Mouse (Mus musculus): Measurements from ENCODE around the gene Catsper4. TPM values are rescaled to one million over a fixed set of nuclear protein-coding genes. Genes with fewer than 3 reads are reported as not detected.
A peak's percentile ranks its signal among the peaks of the same experiment; 100 is the strongest.

The Catsper4 gene
- polyA plus RNA-seq, 1 experiment from 2014 or later = 0.37 TPM

DNA sequence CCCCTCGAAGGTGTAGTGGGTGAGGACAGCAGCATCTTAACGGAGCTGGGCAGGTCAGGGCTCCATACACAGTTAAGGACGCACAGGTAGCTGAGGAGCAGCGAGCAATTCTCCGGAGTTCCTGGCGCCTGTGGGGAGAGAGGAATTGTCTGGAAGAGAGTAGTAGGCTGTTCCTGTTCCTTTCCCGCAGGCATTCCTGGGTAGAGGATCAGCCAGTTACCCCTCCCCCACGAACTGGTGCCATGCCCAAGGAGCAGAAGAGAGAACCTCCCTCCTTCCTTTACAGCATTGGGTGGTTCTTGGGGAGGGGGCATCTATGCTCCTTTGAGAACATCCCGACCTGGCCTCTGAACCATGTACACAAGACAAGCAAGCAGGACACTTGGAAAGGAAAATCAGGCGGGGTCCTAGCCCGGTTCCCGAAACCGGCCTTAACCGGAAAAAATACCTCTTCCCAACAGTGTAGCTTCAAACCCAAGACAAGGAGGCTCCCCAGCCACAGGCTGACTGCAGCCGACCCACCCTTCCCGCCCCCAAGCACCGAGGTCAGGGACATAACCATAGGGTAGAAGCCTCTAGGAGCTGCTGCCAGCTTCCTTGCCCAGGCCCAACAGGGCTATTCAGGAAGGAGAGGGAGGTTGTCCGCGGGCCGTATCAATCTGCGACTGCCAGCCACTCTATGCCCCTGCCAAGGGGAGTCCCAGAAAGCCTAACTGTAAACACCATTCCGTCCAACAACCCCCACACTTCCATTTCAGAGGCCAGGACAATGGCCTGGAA is 25.1 kb upstream of the Catsper4 start:
- H3K27ac ChIP-seq (ENCODE audit: low read depth, low read length) = peak overlapping the region; percentile 37; the same call in 1 of the 2 replicates
- H3K4me2 ChIP-seq (replicated peaks; ENCODE audit: low read depth, low read length) = peak overlapping the region; percentile 79
- peak overlapping the region; percentile 55; the same call in 1 of the 2 replicates for H3K9ac ChIP-seq (ENCODE audit: low read depth, low read length)
- 11% methylated on average over 22 of the region's 22 CpGs for WGBS
- H3K9me3 ChIP-seq (ENCODE audit: control insufficient read depth, low read length) = no peaks in the 10 kb centered on the region
- peaks cover 48% of the 10 kb centered on the region for H3K27me3 ChIP-seq (ENCODE audit: control insufficient read depth, insufficient read depth, low read length)
- no peaks in the 10 kb centered on the region for H3K36me3 ChIP-seq (ENCODE audit: control insufficient read depth, insufficient read depth, low read length)
- peaks cover 50% of the 10 kb centered on the region for H3K4me1 ChIP-seq (ENCODE audit: control insufficient read depth, insufficient read depth, low read length)
- peak overlapping the region; percentile 46 for H3K4me3 ChIP-seq (ENCODE audit: low read length)
- ATAC-seq (ENCODE audit: low FRiP score, low TSS enrichment) = no peak

DNA sequence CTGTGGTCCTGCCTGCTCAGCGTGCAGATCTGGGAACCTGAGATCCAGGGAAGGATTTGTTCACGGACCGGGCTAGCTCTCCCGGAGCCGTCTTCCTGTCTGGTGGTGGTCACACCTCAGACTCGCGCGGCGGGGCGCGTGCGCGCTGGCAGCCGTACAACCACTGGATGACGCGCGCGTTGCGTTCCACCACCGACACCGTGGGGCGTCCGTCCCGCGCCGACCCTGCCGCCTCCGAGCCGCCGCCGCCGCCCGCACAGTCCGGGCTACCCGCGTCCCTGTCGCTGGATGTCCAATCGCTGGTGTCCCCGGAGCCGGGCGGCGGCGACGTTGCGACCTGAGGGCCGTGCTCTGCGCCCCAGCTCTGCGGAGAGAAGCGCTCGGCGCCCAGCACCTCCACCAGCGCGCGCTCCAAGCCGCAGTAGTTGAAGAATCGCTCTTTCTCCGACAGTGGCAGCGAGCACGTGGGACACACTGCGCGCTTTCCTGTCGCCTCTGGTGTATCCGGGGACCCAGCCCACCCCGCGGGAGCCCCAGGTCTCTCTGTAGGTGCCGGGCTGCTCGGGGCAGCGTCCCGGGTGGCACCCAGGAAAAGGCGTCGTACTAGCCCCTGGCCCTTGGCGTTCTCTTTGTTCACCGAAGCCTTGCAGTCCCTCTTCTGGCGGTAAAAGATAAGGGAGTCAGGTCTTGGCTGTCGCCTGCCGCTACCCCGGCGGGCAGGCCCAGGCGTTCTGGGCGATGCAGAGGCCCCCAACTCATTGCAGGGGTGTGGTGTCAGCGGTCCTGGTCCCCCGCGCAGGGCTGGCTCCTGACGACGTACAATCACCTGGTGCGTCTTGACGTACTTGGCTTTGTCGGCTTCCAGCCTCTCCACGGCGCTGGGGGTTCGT is 24.3 kb upstream of the Catsper4 start:
- peak overlapping the region; percentile 46 for H3K4me3 ChIP-seq (ENCODE audit: low read length)
- H3K27ac ChIP-seq (ENCODE audit: low read depth, low read length) = no peak overlapping the region
- H3K9me3 ChIP-seq (ENCODE audit: control insufficient read depth, low read length) = no peaks in the 10 kb centered on the region
- peak overlapping the region; percentile 55 for H3K9ac ChIP-seq (ENCODE audit: low read depth, low read length)
- ATAC-seq (ENCODE audit: low FRiP score, low TSS enrichment) = no peak; the same call in 1 of the 2 replicates
- H3K4me1 ChIP-seq (ENCODE audit: control insufficient read depth, insufficient read depth, low read length) = peaks cover 48% of the 10 kb centered on the region
- peaks cover 48% of the 10 kb centered on the region for H3K27me3 ChIP-seq (ENCODE audit: control insufficient read depth, insufficient read depth, low read length)
- WGBS = under 1% methylated on average over 90 of the region's 91 CpGs
- H3K36me3 ChIP-seq (ENCODE audit: control insufficient read depth, insufficient read depth, low read length) = no peaks in the 10 kb centered on the region
- H3K4me2 ChIP-seq (replicated peaks; ENCODE audit: low read depth, low read length) = peak overlapping the region; percentile 79

DNA sequence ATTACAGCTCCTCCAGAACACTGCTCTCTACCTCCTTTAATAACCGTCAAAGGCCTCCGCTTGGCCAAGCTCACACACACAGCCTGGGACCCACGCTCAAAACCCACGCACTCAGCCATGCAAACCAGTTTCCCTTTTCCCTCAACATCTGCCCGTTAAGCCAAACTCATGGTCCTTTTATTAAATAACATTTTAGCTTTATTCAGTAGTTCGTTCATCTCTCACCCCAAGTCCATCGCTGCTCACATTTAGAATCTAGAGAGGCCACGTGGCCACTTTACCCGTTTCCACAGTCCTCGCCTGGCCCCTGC is 23.7 kb upstream of the Catsper4 start:
- no peak for ATAC-seq (ENCODE audit: low FRiP score, low TSS enrichment)
- Histone ChIP-seq H3K27ac (ENCODE audit: low read depth, low read length) (no peak overlapping the region), H3K9ac (ENCODE audit: low read depth, low read length) (peak overlapping the region; percentile 55; the same call in 1 of the 2 replicates), H3K36me3 (ENCODE audit: control insufficient read depth, insufficient read depth, low read length) (no peaks in the 10 kb centered on the region), H3K4me2 (replicated peaks; ENCODE audit: low read depth, low read length) (peak overlapping the region; percentile 79), H3K4me1 (ENCODE audit: control insufficient read depth, insufficient read depth, low read length) (peaks cover 42% of the 10 kb centered on the region), H3K4me3 (ENCODE audit: low read length) (peak overlapping the region; percentile 46), H3K9me3 (ENCODE audit: control insufficient read depth, low read length) (no peaks in the 10 kb centered on the region), H3K27me3 (ENCODE audit: control insufficient read depth, insufficient read depth, low read length) (peaks cover 48% of the 10 kb centered on the region)
- 13% methylated on average over 10 of the region's 10 CpGs for WGBS

DNA sequence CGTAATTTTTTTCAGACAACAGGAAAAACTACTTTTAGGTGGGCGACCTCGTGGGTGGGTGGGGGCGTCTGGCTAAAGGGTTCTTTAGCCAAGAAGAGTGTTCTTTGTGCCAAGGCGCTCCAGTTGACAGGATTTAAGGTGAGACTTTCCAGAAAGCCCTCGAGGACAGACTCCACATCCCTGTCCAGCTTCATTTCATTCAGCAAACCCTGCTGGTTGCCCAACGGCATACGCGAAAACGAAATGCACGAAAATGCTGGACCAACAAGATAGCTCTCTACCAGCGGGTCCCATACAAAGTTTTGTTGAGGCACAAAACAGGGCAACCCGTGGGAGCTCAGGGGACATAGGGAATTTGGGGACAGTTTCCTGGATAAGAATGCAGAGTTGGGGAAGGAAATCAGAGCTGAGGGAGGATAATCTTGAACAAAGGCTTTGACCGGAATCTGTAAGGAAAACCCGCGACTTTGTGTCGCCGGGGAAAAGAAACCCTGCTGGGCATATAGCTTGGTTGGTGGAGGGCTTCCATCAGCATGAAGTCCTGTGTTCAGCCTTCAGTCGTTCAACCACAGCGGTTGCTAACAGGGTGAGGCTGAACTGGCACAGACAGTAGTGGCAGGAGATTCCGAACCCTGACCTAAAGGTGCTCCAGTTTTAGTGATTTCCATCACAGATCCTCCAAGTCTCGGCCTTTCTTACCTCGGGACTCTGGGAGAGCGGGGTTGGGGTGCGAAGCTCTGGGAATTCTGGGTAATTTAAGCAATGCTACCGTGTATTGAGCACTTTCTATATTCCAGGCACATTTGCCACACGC is 23.1 kb upstream of the Catsper4 start:
- H3K27me3 ChIP-seq (ENCODE audit: control insufficient read depth, insufficient read depth, low read length) = peaks cover 48% of the 10 kb centered on the region
- ATAC-seq (ENCODE audit: low FRiP score, low TSS enrichment) = no peak
- peak overlapping the region; percentile 50 for H3K9ac ChIP-seq (ENCODE audit: low read depth, low read length)
- no peaks in the 10 kb centered on the region for H3K9me3 ChIP-seq (ENCODE audit: control insufficient read depth, low read length)
- H3K4me1 ChIP-seq (ENCODE audit: control insufficient read depth, insufficient read depth, low read length) = peaks cover 44% of the 10 kb centered on the region; the same call in 1 of the 2 replicates
- no peaks in the 10 kb centered on the region for H3K36me3 ChIP-seq (ENCODE audit: control insufficient read depth, insufficient read depth, low read length)
- H3K4me3 ChIP-seq (ENCODE audit: low read length) = peak overlapping the region; percentile 46
- H3K4me2 ChIP-seq (replicated peaks; ENCODE audit: low read depth, low read length) = peak overlapping the region; percentile 79
- WGBS = 10% methylated on average over 27 of the region's 27 CpGs
- no peak overlapping the region for H3K27ac ChIP-seq (ENCODE audit: low read depth, low read length)

DNA sequence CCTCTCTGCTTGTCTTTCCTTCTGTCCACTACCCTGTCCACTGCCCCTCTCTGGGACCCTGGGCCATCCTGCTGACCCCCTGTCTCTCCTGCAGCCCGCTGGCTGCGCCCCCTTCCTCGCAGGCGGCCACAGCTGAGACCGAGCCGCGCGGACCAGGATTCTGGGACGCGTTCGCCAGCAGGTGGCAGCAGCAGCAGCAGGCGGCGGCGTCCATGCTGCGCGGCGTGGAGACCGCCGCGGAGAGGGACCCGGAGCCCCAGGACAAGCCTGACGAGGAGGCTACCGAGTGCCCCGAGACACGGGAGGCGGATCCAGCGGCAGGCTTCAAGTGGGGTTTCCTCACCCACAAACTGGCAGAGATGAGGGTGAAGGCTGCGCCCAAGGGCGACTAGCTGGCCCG is 22.5 kb upstream of the Catsper4 start:
- H3K9me3 ChIP-seq (ENCODE audit: control insufficient read depth, low read length) = no peaks in the 10 kb centered on the region
- peak overlapping the region; percentile 46 for H3K4me3 ChIP-seq (ENCODE audit: low read length)
- peak overlapping the region; percentile 79 for H3K4me2 ChIP-seq (replicated peaks; ENCODE audit: low read depth, low read length)
- peak; percentile 51 for ATAC-seq (ENCODE audit: low FRiP score, low TSS enrichment)
- 1% methylated on average over 30 of the region's 30 CpGs for WGBS
- H3K4me1 ChIP-seq (ENCODE audit: control insufficient read depth, insufficient read depth, low read length) = peaks cover 45% of the 10 kb centered on the region; the same call in 1 of the 2 replicates
- no peaks in the 10 kb centered on the region for H3K36me3 ChIP-seq (ENCODE audit: control insufficient read depth, insufficient read depth, low read length)
- H3K9ac ChIP-seq (ENCODE audit: low read depth, low read length) = peak overlapping the region; percentile 50
- no peak overlapping the region for H3K27ac ChIP-seq (ENCODE audit: low read depth, low read length)
- peaks cover 48% of the 10 kb centered on the region for H3K27me3 ChIP-seq (ENCODE audit: control insufficient read depth, insufficient read depth, low read length)

DNA sequence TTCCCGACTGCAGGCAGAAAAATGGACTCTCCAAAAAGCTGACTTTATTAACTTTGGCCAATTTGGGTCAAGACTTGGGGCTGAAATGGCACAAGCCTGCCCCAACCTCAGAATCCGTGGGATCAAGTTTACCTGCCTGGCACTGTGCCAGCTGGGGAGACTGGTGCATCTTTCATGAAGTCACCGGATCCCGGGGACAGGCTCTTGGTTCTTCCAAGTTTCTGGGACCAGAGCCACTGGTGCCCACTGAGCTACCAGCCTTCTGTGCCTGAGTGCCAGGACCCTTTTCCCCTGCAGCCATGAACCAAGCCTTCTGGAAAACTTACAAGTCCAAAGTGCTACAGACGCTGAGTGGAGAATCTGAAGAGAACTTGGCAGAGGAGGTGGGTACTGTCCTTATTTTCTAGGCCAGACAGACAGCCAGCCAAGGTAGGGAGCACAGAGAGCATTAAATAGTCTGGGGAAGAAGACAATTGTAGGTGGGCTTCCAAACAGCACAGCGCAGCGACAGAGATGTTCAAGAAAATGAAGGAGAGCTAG is 19.6 kb upstream of the Catsper4 start, which contains the start of gene Gm30191:
Gene Gm30191 (plus strand): TSS at position 217 of the 540 bp plus-strand sequence.
- Histone ChIP-seq H3K27ac (ENCODE audit: low read depth, low read length) (no peak within 1 kb of the TSS), H3K36me3 (ENCODE audit: control insufficient read depth, insufficient read depth, low read length) (0 out of 2 replicates have a peak, but pooled peaks cover 2% of the 10 kb centered on the region), H3K4me3 (ENCODE audit: low read length) (peak within 1 kb of the TSS; percentile 89; the same call in 1 of the 2 replicates), H3K9me3 (ENCODE audit: control insufficient read depth, low read length) (no peaks in the 10 kb centered on the region), H3K27me3 (ENCODE audit: control insufficient read depth, insufficient read depth, low read length) (peaks cover 28% of the 10 kb centered on the region), H3K9ac (ENCODE audit: low read depth, low read length) (peak within 1 kb of the TSS; percentile 84; the same call in 1 of the 2 replicates), H3K4me2 (replicated peaks; ENCODE audit: low read depth, low read length) (peak within 1 kb of the TSS; percentile 91), H3K4me1 (ENCODE audit: control insufficient read depth, insufficient read depth, low read length) (peaks cover 30% of the 10 kb centered on the region; the same call in 1 of the 2 replicates)
- no peak for ATAC-seq (ENCODE audit: low FRiP score, low TSS enrichment)
- WGBS = 82% methylated on average over 7 of the region's 7 CpGs

DNA sequence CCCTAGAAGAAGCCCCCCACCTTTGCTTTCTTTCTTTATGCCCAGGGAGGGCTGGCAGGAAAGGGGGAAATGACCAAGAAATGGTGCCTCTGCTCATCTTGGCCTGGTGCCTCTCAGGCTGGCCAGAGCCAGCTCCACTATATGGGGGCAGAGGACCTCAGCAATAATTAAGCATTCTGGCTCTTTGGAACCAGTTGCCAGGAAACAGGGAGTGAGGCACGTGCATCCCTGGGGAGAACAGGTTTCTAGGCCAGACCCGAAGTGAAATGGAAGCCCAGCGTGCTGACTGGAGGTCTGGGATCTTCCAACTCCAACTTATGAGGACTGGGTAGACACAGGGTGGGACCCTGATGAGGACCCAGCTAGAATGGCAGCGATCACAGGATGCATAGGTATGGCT is 19.1 kb upstream of the Catsper4 start:
- H3K4me3 ChIP-seq (ENCODE audit: low read length) = no peak overlapping the region
- peaks cover 23% of the 10 kb centered on the region for H3K27me3 ChIP-seq (ENCODE audit: control insufficient read depth, insufficient read depth, low read length)
- H3K9ac ChIP-seq (ENCODE audit: low read depth, low read length) = peak overlapping the region; percentile 84; the same call in 1 of the 2 replicates
- ATAC-seq (ENCODE audit: low FRiP score, low TSS enrichment) = no peak
- peaks cover 25% of the 10 kb centered on the region; the same call in 1 of the 2 replicates for H3K4me1 ChIP-seq (ENCODE audit: control insufficient read depth, insufficient read depth, low read length)
- no peaks in the 10 kb centered on the region for H3K9me3 ChIP-seq (ENCODE audit: control insufficient read depth, low read length)
- H3K36me3 ChIP-seq (ENCODE audit: control insufficient read depth, insufficient read depth, low read length) = 0 out of 2 replicates have a peak, but pooled peaks cover 2% of the 10 kb centered on the region
- 46% methylated on average over 4 of the region's 4 CpGs for WGBS
- H3K27ac ChIP-seq (ENCODE audit: low read depth, low read length) = no peak overlapping the region
- no peak overlapping the region for H3K4me2 ChIP-seq (replicated peaks; ENCODE audit: low read depth, low read length)

All from kidney, embryonic 14.5 days (tissue).